Mouse (Mus musculus): ENCODE data around the gene Nr1h2. TPM values are rescaled to one million over a fixed set of nuclear protein-coding genes. Genes with fewer than 3 reads are reported as not detected.

The Nr1h2 gene
- polyA plus RNA-seq (2012; rRNA removed) (88.9 and 117 TPM in 2 replicates), polyA plus RNA-seq (2014; fragmentation: Nextera tagmentation; extraction: Ambion mirVana) (63.8 and 75.9 TPM in 2 replicates)

- peak; percentile 99 for DNase-seq (ENCODE audit: low spot score)
- H3K4me1 ChIP-seq (ENCODE audit: control insufficient read depth, insufficient read depth, low read length): peaks cover 6% of the 10 kb centered on the region
- H3K4me2 ChIP-seq (replicated peaks; ENCODE audit: low read depth, low read length, severe bottlenecking): peak within 1 kb of the TSS; percentile 56
- peak; percentile 86 for ATAC-seq (ENCODE audit: low FRiP score, low read depth)
- H3K9me3 ChIP-seq (ENCODE audit: control insufficient read depth, low read length): no peaks in the 10 kb centered on the region
- H3K27me3 ChIP-seq (ENCODE audit: control insufficient read depth, insufficient read depth, low read length): no peaks in the 10 kb centered on the region
- peak within 1 kb of the TSS; percentile 93 for H3K4me3 ChIP-seq (replicated peaks; ENCODE audit: low read length)
- H3K36me3 ChIP-seq (ENCODE audit: control insufficient read depth, insufficient read depth, low read length): peaks cover 26% of the 10 kb centered on the region
- peak within 1 kb of the TSS; percentile 55 for H3K9ac ChIP-seq (ENCODE audit: low read depth, low read length, severe bottlenecking)
- H3K27ac ChIP-seq (replicated peaks; ENCODE audit: low read depth, low read length): peak within 1 kb of the TSS; percentile 96
- WGBS: under 1% methylated on average over 22 of the region's 22 CpGs
- no peak for TF ChIP-seq POLR2A (IDR thresholded peaks at IDR 0.05; ENCODE audit: borderline replicate concordance, extremely low read depth, insufficient read depth, insufficient read length)
Observed at GRCm38 (mm10) chr7:44553826-44554225, at the start of gene Nr1h2. Gene Nr1h2, minus strand, starts transcription at chr7:44553951.

- Histone ChIP-seq H3K4me1 (ENCODE audit: control insufficient read depth, insufficient read depth, low read length) (no peaks in the 10 kb centered on the region), H3K4me3 (replicated peaks; ENCODE audit: low read length) (peak overlapping the region; percentile 32; the same call in 1 of the 2 replicates), H3K27ac (replicated peaks; ENCODE audit: low read depth, low read length) (no peak overlapping the region), H3K9me3 (ENCODE audit: control insufficient read depth, low read length) (no peaks in the 10 kb centered on the region), H3K27me3 (ENCODE audit: control insufficient read depth, insufficient read depth, low read length) (peaks cover 49% of the 10 kb centered on the region), H3K4me2 (replicated peaks; ENCODE audit: low read depth, low read length, severe bottlenecking) (peak overlapping the region; percentile 49), H3K9ac (ENCODE audit: low read depth, low read length, severe bottlenecking) (no peak overlapping the region), H3K36me3 (ENCODE audit: control insufficient read depth, insufficient read depth, low read length) (no peaks in the 10 kb centered on the region)
- WGBS: 2% methylated on average over 20 of the region's 20 CpGs
- DNase-seq (ENCODE audit: low spot score) (no peak), ATAC-seq (ENCODE audit: low FRiP score, low read depth) (no peak)
- no peak for TF ChIP-seq POLR2A (IDR thresholded peaks at IDR 0.05; ENCODE audit: borderline replicate concordance, extremely low read depth, insufficient read depth, insufficient read length)
Observed at GRCm38 (mm10) chr7:44603186-44603855, 49.6 kb upstream of the Nr1h2 start.

DNA sequence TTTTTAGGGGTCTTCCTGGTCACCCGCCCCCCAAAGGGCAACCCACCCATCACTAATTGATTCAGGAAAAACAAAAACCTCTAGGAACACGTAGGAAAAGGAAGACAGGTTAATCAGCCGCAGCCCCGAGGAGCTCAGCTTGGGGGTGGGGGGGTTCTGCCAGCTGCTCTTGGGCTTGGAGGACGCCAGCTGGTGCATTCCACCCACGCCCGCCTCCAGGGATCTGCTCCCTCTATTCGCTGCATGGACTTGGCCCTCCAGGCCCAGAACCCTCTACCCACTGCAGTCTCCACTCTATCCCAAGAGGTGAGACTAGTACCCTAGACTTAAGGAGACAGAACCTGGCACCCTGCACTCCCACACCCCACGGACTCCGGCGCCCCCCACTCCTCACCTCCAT is 48.7 kb upstream of the Nr1h2 start:
- H3K9ac ChIP-seq (ENCODE audit: low read depth, low read length, severe bottlenecking): no peak overlapping the region
- DNase-seq (ENCODE audit: low spot score): no peak
- H3K9me3 ChIP-seq (ENCODE audit: control insufficient read depth, low read length): no peaks in the 10 kb centered on the region
- no peak for ATAC-seq (ENCODE audit: low FRiP score, low read depth)
- H3K27me3 ChIP-seq (ENCODE audit: control insufficient read depth, insufficient read depth, low read length): peaks cover 49% of the 10 kb centered on the region
- WGBS: 20% methylated on average over 9 of the region's 11 CpGs
- H3K27ac ChIP-seq (replicated peaks; ENCODE audit: low read depth, low read length): no peak overlapping the region
- no peak overlapping the region for H3K4me3 ChIP-seq (replicated peaks; ENCODE audit: low read length)
- H3K36me3 ChIP-seq (ENCODE audit: control insufficient read depth, insufficient read depth, low read length): no peaks in the 10 kb centered on the region
- H3K4me1 ChIP-seq (ENCODE audit: control insufficient read depth, insufficient read depth, low read length): no peaks in the 10 kb centered on the region
- TF ChIP-seq POLR2A (IDR thresholded peaks at IDR 0.05; ENCODE audit: borderline replicate concordance, extremely low read depth, insufficient read depth, insufficient read length): no peak
- H3K4me2 ChIP-seq (replicated peaks; ENCODE audit: low read depth, low read length, severe bottlenecking): no peak overlapping the region

GRCm38 (mm10) chr7:44601646-44602045 is 47.9 kb upstream of the Nr1h2 start:
- WGBS: 8% methylated on average over 19 of the region's 19 CpGs
- DNase-seq (ENCODE audit: low spot score): no peak

DNA sequence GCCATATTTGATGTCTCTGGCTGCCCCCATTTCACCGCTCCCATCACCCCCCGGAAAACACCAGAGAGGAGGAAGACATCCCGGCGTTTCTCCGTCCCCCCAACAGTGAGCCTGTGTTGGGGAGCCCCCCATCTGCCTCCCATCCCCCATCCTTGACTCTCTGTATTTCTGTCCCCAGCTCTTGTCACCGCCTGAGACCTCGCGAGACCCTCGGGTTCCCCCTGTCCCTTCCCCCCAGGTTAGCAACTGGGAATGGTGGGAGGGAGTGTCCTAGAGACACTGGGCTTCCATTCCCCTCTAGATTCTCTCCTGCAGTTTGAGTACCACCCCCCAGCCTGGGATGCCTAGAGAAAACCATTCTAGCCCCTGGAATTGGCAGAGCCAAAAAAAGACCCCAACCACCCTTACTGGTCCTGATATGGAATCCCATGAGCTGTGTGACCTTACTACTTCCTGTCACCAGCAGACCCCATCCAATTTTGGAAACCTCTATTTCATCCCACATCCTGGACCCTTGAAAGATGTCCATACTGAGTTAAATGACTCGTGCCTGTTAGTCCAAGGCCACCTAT is 47.0 kb upstream of the Nr1h2 start:
- Histone ChIP-seq H3K36me3 (ENCODE audit: control insufficient read depth, insufficient read depth, low read length) (no peaks in the 10 kb centered on the region), H3K9me3 (ENCODE audit: control insufficient read depth, low read length) (no peaks in the 10 kb centered on the region), H3K4me1 (ENCODE audit: control insufficient read depth, insufficient read depth, low read length) (no peaks in the 10 kb centered on the region), H3K27ac (replicated peaks; ENCODE audit: low read depth, low read length) (no peak overlapping the region), H3K4me2 (replicated peaks; ENCODE audit: low read depth, low read length, severe bottlenecking) (no peak overlapping the region), H3K4me3 (replicated peaks; ENCODE audit: low read length) (no peak overlapping the region), H3K27me3 (ENCODE audit: control insufficient read depth, insufficient read depth, low read length) (peaks cover 40% of the 10 kb centered on the region), H3K9ac (ENCODE audit: low read depth, low read length, severe bottlenecking) (no peak overlapping the region)
- TF ChIP-seq POLR2A (IDR thresholded peaks at IDR 0.05; ENCODE audit: borderline replicate concordance, extremely low read depth, insufficient read depth, insufficient read length): no peak
- no peak for ATAC-seq (ENCODE audit: low FRiP score, low read depth)
- no peak for DNase-seq (ENCODE audit: low spot score)
- 82% methylated on average over 10 of the region's 10 CpGs for WGBS

More at GRCm38 (mm10) chr7:44601646-44602045, 47.9 kb upstream of the Nr1h2 start:
- Histone ChIP-seq H3K27ac (replicated peaks; ENCODE audit: low read depth, low read length) (no peak overlapping the region), H3K9ac (ENCODE audit: low read depth, low read length, severe bottlenecking) (no peak overlapping the region), H3K36me3 (ENCODE audit: control insufficient read depth, insufficient read depth, low read length) (no peaks in the 10 kb centered on the region), H3K27me3 (ENCODE audit: control insufficient read depth, insufficient read depth, low read length) (peaks cover 48% of the 10 kb centered on the region), H3K4me1 (ENCODE audit: control insufficient read depth, insufficient read depth, low read length) (no peaks in the 10 kb centered on the region), H3K4me3 (replicated peaks; ENCODE audit: low read length) (no peak overlapping the region), H3K4me2 (replicated peaks; ENCODE audit: low read depth, low read length, severe bottlenecking) (no peak overlapping the region), H3K9me3 (ENCODE audit: control insufficient read depth, low read length) (no peaks in the 10 kb centered on the region)
- no peak for TF ChIP-seq POLR2A (IDR thresholded peaks at IDR 0.05; ENCODE audit: borderline replicate concordance, extremely low read depth, insufficient read depth, insufficient read length)
- ATAC-seq (ENCODE audit: low FRiP score, low read depth): no peak

Data from limb, embryonic 14.5 days (tissue).